Comparison of ENCODE assay signal across 19 mouse cellular contexts in the genomic region with DNA sequence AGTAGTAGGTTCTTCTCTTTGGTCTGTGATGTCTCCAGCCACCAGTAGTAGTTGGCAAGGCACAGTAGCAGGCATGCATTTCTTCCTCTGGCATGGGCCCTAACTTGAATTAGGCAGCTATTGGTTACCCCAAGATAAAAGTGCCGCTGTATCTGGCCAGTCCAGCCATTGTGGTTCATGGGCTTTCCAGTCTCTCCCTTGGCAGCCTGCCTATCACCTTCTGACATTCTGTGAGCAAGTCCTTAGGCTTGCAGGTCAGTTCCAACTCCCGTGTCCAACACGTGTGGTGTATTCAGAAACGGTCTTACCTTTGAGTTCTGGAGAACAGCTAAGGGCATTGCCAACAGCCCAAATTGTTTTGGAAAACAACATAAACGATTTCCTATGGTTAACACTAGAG. TPM values are rescaled to one million over a fixed set of nuclear protein-coding genes. Genes with fewer than 3 reads are reported as not detected.
DNase-seq lines count a peak whose midpoint lies in the region; ATAC-seq lines count a peak whose summit lies in the region.
"Had no signal": no experiment of that assay in that cellular context is flagged by ENCODE, and none has a peak within 500 bp of the region (broad histone marks: within the 10 kb centered on the region; RNA-seq: fewer than 3 reads in every experiment).

No protein-coding gene starts in this region.

- H3K9ac ChIP-seq in forebrain, embryonic 12.5 days: no peak overlapping the region
- H3K9ac ChIP-seq: forebrain, embryonic 15.5 days; limb, embryonic 12.5 days; lung, embryonic 15.5 days had no signal

- no peak overlapping the region for H3K27ac ChIP-seq in heart, embryonic 10.5 days
- H3K27ac ChIP-seq in forebrain, embryonic 12.5 days: no peak overlapping the region
- H3K27ac ChIP-seq: forebrain, embryonic 15.5 days; hindbrain, embryonic 10.5 days; layer of hippocampus, adult 2 months; limb, embryonic 12.5 days; lung, embryonic 15.5 days had no signal

- intact Hi-C loops in heart, postnatal 10 days (cut with DNase I): no loop called here

- no peak overlapping the region for H3K4me3 ChIP-seq in heart, embryonic 10.5 days
- no peak overlapping the region for H3K4me3 ChIP-seq in forebrain, embryonic 12.5 days (replicated peaks)
- H3K4me3 ChIP-seq: forebrain, embryonic 15.5 days; hindbrain, embryonic 10.5 days; layer of hippocampus, adult 2 months; limb, embryonic 12.5 days; lung, embryonic 15.5 days; megakaryocyte, embryonic 14.5 days had no signal

- 74% methylated on average over 5 of the region's 5 CpGs for WGBS in heart, embryonic 10.5 days
- WGBS in forebrain, embryonic 12.5 days: 76% methylated on average over 5 of the region's 5 CpGs

- peaks cover 7% of the 10 kb centered on the region; the same call in 1 of the 2 replicates for H3K4me1 ChIP-seq in heart, embryonic 10.5 days
- peaks cover 12% of the 10 kb centered on the region for H3K4me1 ChIP-seq in forebrain, embryonic 12.5 days
- H3K4me1 ChIP-seq: limb, embryonic 12.5 days had no signal

- H3K4me2 ChIP-seq in forebrain, embryonic 12.5 days: no peak overlapping the region
- H3K4me2 ChIP-seq: forebrain, embryonic 15.5 days; limb, embryonic 12.5 days; lung, embryonic 15.5 days had no signal

- ATAC-seq in common myeloid progenitor, adult 5-6 weeks (replicated peaks; ENCODE audit: low read depth, poor library complexity, severe bottlenecking): peak; percentile 66
- no peak for ATAC-seq in forebrain, embryonic 12.5 days (ENCODE audit: low FRiP score)
- ATAC-seq: CD4-positive, CD25-positive, alpha-beta regulatory T cell, adult 4 months; forebrain, embryonic 15.5 days had no signal

- DNase-seq in heart, adult 8-10 months (ENCODE audit: low spot score): peak; percentile 72
- no peak for DNase-seq in heart, embryonic 10.5 days (ENCODE audit: low spot score)
- peak; percentile 79 to 83 for DNase-seq in heart, postnatal 10 days
- DNase-seq in spleen, postnatal 10 days (ENCODE audit: low spot score in 2 of 2): peak; percentile 80 to 92
- no peak for DNase-seq in frontal cortex, postnatal 14 days (ENCODE audit: low spot score in 2 of 2)
- DNase-seq in embryo, embryonic 10 days (ENCODE audit: low spot score): no peak
- DNase-seq: cerebellum, adult 8-10 months; embryo, embryonic 11 days; kidney, adult 9 months; thymus, postnatal 4 days had no signal

- no peaks in the 10 kb centered on the region for H3K9me3 ChIP-seq in heart, embryonic 10.5 days
- H3K9me3 ChIP-seq in forebrain, embryonic 12.5 days: no peaks in the 10 kb centered on the region
- H3K9me3 ChIP-seq: forebrain, embryonic 15.5 days; hindbrain, embryonic 10.5 days; limb, embryonic 12.5 days; lung, embryonic 15.5 days had no signal

- H3K36me3 ChIP-seq in heart, embryonic 10.5 days: no peaks in the 10 kb centered on the region
- no peaks in the 10 kb centered on the region for H3K36me3 ChIP-seq in forebrain, embryonic 12.5 days (replicated peaks)
- H3K36me3 ChIP-seq: forebrain, embryonic 15.5 days; hindbrain, embryonic 10.5 days; limb, embryonic 12.5 days; lung, embryonic 15.5 days had no signal

- no peaks in the 10 kb centered on the region for H3K27me3 ChIP-seq in heart, embryonic 10.5 days (ENCODE audit: insufficient read depth, poor library complexity, severe bottlenecking)
- H3K27me3 ChIP-seq in forebrain, embryonic 12.5 days: 0 out of 2 replicates have a peak, but pooled peaks cover 7% of the 10 kb centered on the region
- H3K27me3 ChIP-seq: lung, embryonic 15.5 days had no signal

RNA-seq across cellular contexts. Expression of a gene that starts 3.7 kb away (rescaled TPM):
- 10 to 100 TPM; 53.4 to 63.8 (median 55.9) TPM for total RNA-seq in heart, adult 8-10 months (2022)
- polyA plus RNA-seq in heart, embryonic 10.5 days (2016; fragmentation: Nextera tagmentation; extraction: Ambion mirVana): 4.6 and 8.2 TPM in 2 replicates
- total RNA-seq in common myeloid progenitor, adult 5-6 weeks (2017): 2.4 TPM in 1 of 2 replicates, not detected in the other
- total RNA-seq in heart, postnatal 10 days (2021): 10 to 100 TPM; 35.3 to 44.8 TPM
- polyA plus RNA-seq in forebrain, embryonic 12.5 days (2016; fragmentation: Nextera tagmentation; extraction: Ambion mirVana): 0.83 and 1.4 TPM in 2 replicates
- polyA plus RNA-seq: CD4-positive, CD25-positive, alpha-beta regulatory T cell, adult 4 months had no signal

Comparison
In these comparisons a context has a peak if more than half of its experiments do, and no peak if none do; other contexts are left out.
1. DNase-seq: peak in heart, adult 8-10 months (single experiment), heart, postnatal 10 days (2 of 2) and spleen, postnatal 10 days (2 of 2); none in heart, embryonic 10.5 days (single experiment), frontal cortex, postnatal 14 days (0 of 2) and embryo, embryonic 10 days (single experiment).
2. RNA of a gene that starts 3.7 kb away (total RNA-seq): 53.4 to 63.8 TPM in heart, adult 8-10 months and 35.3 to 44.8 TPM in heart, postnatal 10 days; 2.4 TPM in common myeloid progenitor, adult 5-6 weeks; every median in the first group is over 10 times any median in the second.